Mouse (Mus musculus): Measurements from ENCODE around the gene Cdh13. TPM values are rescaled to one million over a fixed set of nuclear protein-coding genes. Genes with fewer than 3 reads are reported as not detected.
A peak's percentile ranks its signal among the peaks of the same experiment; 100 is the strongest.

Cdh13 gene
- polyA plus RNA-seq, 1 experiment: 56.6 TPM

DNA sequence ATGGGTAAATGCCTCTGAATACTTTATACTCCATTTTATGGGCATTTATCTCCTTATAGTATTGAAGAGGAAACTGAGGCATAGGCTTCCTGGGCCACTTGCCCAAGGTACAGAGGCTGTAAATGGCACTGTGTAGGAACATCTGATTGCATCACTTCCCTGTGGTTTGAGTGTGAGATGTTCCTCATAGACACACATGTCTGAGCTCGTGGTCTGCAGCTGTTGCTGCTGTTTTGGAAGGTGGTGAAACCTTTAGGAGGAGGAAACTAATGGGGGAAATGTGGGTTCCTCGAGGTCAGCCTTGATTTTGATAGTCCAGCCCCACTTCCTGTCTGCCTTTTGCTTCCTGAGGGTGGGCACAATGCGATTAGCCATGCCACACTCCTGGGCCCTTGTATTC, 105.9 kb downstream of the Cdh13 start:
- H3K79me2 ChIP-seq (ENCODE audit: control insufficient read depth, insufficient read depth): no peaks in the 10 kb centered on the region
- H3ac ChIP-seq (ENCODE audit: control insufficient read depth, insufficient read length): no peak overlapping the region
- no peaks in the 10 kb centered on the region for H3K36me3 ChIP-seq (ENCODE audit: control insufficient read depth, insufficient read depth)
- TF ChIP-seq TCF12 (IDR thresholded peaks at IDR 0.05; ENCODE audit: insufficient read depth, poor library complexity, severe bottlenecking) (peak; percentile 70), CEBPB (IDR thresholded peaks at IDR 0.05; ENCODE audit: insufficient read depth, poor library complexity, severe bottlenecking) (peak; percentile 92), SRF (IDR thresholded peaks at IDR 0.05; ENCODE audit: control insufficient read depth, insufficient read length, low read depth) (no peak), MAX (IDR thresholded peaks at IDR 0.05; ENCODE audit: low read depth) (no peak), REST (IDR thresholded peaks at IDR 0.05; ENCODE audit: insufficient read depth, insufficient read length) (no peak), MYOG (IDR thresholded peaks at IDR 0.05; ENCODE audit: control insufficient read depth in 1 of 3, insufficient read depth in 1 of 3, insufficient read length in 2 of 3, low read depth in 2 of 3) (peak in 2 of 3 experiments; percentile 66 to 69), POLR2A (IDR thresholded peaks at IDR 0.05; ENCODE audit: insufficient read length, low read depth) (no peak), E2F4 (IDR thresholded peaks at IDR 0.05; ENCODE audit: insufficient read depth) (no peak), USF1 (IDR thresholded peaks at IDR 0.05; ENCODE audit: low read depth) (no peak), POLR2AphosphoS2 (IDR thresholded peaks at IDR 0.05; ENCODE audit: insufficient read length, low read depth) (no peak), MYOD1 (IDR thresholded peaks at IDR 0.05; ENCODE audit: control insufficient read depth in 1 of 3, insufficient read length in 2 of 3, low read depth in 2 of 3) (peak; percentile 72 to 89 (median 75)), TCF3 (IDR thresholded peaks at IDR 0.05; ENCODE audit: insufficient read length, low read depth) (peak; percentile 12)
- no peak overlapping the region for H3K4me2 ChIP-seq (ENCODE audit: low read depth)
- H3K27me3 ChIP-seq (ENCODE audit: control insufficient read depth, insufficient read depth, insufficient read length): no peaks in the 10 kb centered on the region
- H3K4me3 ChIP-seq: no peak overlapping the region

DNA sequence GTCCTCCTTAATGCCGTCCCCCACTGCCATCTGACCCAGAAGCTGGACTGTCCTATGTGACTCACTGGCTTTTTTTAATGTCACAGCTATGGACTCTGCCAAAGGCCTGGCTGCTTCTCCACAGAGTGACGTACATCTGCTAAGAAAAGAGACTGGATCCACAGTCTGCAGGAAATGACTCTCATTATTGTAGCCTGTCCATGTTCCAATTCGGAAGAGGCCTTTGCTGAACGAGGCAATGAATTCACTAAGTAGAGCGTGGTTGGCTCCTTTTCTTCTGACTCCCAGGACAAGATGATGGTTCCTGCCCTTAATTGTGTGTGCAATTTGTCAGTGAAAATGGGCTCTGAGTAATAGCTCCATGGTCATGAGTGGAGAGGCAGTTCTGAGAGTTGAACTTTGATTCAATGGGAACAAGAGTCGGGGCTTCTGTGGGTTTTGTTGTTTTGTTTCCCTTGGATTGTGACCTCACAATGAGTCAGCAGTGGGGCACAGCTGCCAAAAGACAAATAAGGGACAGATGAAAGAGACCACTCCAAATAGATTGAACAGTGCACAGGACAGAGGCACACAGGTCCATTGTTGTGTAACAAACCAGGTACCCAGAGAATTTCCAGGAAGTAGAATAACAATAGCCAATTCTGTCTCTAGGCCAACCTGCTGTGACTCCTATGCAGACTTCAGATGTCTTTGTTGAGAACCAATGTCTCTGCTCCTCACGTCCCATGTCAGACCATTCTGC, 110.5 kb downstream of the Cdh13 start:
- no peak overlapping the region for H3K4me3 ChIP-seq
- H3ac ChIP-seq (ENCODE audit: control insufficient read depth, insufficient read length): no peak overlapping the region
- no peaks in the 10 kb centered on the region for H3K27me3 ChIP-seq (ENCODE audit: control insufficient read depth, insufficient read depth, insufficient read length)
- H3K4me2 ChIP-seq (ENCODE audit: low read depth): peak overlapping the region; percentile 68
- no peaks in the 10 kb centered on the region for H3K79me2 ChIP-seq (ENCODE audit: control insufficient read depth, insufficient read depth)
- no peaks in the 10 kb centered on the region for H3K36me3 ChIP-seq (ENCODE audit: control insufficient read depth, insufficient read depth)
- TF ChIP-seq MAX (IDR thresholded peaks at IDR 0.05; ENCODE audit: low read depth): no peak

DNA sequence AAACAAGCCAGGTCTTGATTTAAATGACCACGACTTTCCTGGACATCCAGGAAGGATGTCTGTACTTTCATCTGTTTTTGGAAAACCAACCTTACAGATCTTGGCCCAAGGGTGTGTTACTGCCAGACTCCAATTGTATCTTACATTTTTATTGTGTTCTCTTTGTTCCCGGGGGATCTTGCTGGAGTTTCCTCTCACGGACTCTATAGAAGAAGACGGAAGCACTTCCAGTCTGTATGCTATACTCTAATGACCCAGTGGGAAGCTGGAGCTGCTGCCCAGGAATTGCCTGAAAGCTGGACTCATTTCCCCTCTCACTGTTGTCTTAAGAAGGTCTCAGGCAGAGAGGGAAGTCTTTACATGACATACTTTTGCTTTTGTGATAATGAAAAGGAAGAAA, 111.6 kb downstream of the Cdh13 start:
- no peaks in the 10 kb centered on the region for H3K79me2 ChIP-seq (ENCODE audit: control insufficient read depth, insufficient read depth)
- TF ChIP-seq SRF (IDR thresholded peaks at IDR 0.05; ENCODE audit: control insufficient read depth, insufficient read length, low read depth) (no peak), POLR2AphosphoS2 (IDR thresholded peaks at IDR 0.05; ENCODE audit: insufficient read length, low read depth) (no peak), POLR2A (IDR thresholded peaks at IDR 0.05; ENCODE audit: insufficient read length, low read depth) (no peak), USF1 (IDR thresholded peaks at IDR 0.05; ENCODE audit: low read depth) (no peak), CEBPB (IDR thresholded peaks at IDR 0.05; ENCODE audit: insufficient read depth, poor library complexity, severe bottlenecking) (no peak)
- H3K4me3 ChIP-seq: no peak overlapping the region
- no peaks in the 10 kb centered on the region for H3K27me3 ChIP-seq (ENCODE audit: control insufficient read depth, insufficient read depth, insufficient read length)
- H3K36me3 ChIP-seq (ENCODE audit: control insufficient read depth, insufficient read depth): no peaks in the 10 kb centered on the region
- H3K4me2 ChIP-seq (ENCODE audit: low read depth): no peak overlapping the region
- no peak overlapping the region for H3ac ChIP-seq (ENCODE audit: control insufficient read depth, insufficient read length)

DNA sequence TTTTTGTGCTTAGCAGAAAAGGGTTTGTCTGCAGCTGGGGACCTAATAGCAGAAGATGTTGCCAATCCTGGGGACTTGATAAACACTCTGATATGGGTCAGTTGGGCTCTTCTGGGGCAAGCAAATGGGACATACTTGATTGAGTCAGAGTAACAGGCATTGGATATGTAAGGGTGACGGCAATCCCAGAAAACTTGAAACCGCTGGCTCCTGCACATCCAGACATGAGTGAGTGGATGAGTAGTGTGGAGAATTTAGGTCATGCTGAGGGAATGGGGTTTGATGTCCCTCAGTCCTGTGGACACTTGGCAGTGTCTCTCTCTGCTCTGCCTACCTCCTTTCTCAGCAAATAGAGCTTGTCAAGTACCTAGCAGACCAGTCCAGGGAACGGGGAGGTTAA, 121.3 kb downstream of the Cdh13 start:
- Histone ChIP-seq H3ac (ENCODE audit: control insufficient read depth, insufficient read length) (no peak overlapping the region), H3K27me3 (ENCODE audit: control insufficient read depth, insufficient read depth, insufficient read length) (no peaks in the 10 kb centered on the region), H3K79me2 (ENCODE audit: control insufficient read depth, insufficient read depth) (no peaks in the 10 kb centered on the region), H3K4me3 (no peak overlapping the region), H3K4me2 (ENCODE audit: low read depth) (no peak overlapping the region), H3K36me3 (ENCODE audit: control insufficient read depth, insufficient read depth) (no peaks in the 10 kb centered on the region)
- no peak for TF ChIP-seq TCF3 (IDR thresholded peaks at IDR 0.05; ENCODE audit: insufficient read length, low read depth)
- TF ChIP-seq CEBPB (IDR thresholded peaks at IDR 0.05; ENCODE audit: insufficient read depth, poor library complexity, severe bottlenecking): no peak
- TF ChIP-seq TCF12 (IDR thresholded peaks at IDR 0.05; ENCODE audit: insufficient read depth, poor library complexity, severe bottlenecking): no peak
- TF ChIP-seq POLR2A (IDR thresholded peaks at IDR 0.05; ENCODE audit: insufficient read length, low read depth): no peak
- TF ChIP-seq MYOG (IDR thresholded peaks at IDR 0.05; ENCODE audit: control insufficient read depth in 1 of 3, insufficient read depth in 1 of 3, insufficient read length in 2 of 3, low read depth in 2 of 3): no peak
- TF ChIP-seq E2F4 (IDR thresholded peaks at IDR 0.05; ENCODE audit: insufficient read depth): no peak
- no peak for TF ChIP-seq REST (IDR thresholded peaks at IDR 0.05; ENCODE audit: insufficient read depth, insufficient read length)
- TF ChIP-seq MAX (IDR thresholded peaks at IDR 0.05; ENCODE audit: low read depth): no peak
- no peak for TF ChIP-seq SRF (IDR thresholded peaks at IDR 0.05; ENCODE audit: control insufficient read depth, insufficient read length, low read depth)
- no peak for TF ChIP-seq MYOD1 (IDR thresholded peaks at IDR 0.05; ENCODE audit: control insufficient read depth in 1 of 3, insufficient read length in 2 of 3, low read depth in 2 of 3)
- TF ChIP-seq USF1 (IDR thresholded peaks at IDR 0.05; ENCODE audit: low read depth): no peak
- no peak for TF ChIP-seq POLR2AphosphoS2 (IDR thresholded peaks at IDR 0.05; ENCODE audit: insufficient read length, low read depth)

DNA sequence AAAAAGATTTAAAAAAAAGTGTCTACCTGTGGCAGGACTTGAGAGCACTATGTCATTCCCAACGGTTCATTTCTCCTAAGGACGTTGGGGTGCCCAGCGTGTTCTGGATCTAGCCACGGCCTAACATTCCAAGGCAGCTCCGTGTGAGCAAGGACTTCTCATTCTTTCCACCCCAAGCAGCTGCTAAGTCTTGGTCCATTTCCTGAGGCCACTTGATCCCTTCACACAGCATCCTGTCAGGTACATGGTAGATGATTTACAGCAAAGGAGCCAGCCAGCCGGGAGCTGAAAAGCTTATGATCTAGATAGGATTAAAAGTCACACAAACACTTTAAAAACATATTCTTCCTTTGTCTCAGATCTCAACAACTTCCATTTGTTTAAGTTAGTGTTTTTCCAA, 123.8 kb downstream of the Cdh13 start:
- Histone ChIP-seq H3K4me3 (no peak overlapping the region), H3K27me3 (ENCODE audit: control insufficient read depth, insufficient read depth, insufficient read length) (no peaks in the 10 kb centered on the region), H3K36me3 (ENCODE audit: control insufficient read depth, insufficient read depth) (no peaks in the 10 kb centered on the region), H3K4me2 (ENCODE audit: low read depth) (no peak overlapping the region), H3K79me2 (ENCODE audit: control insufficient read depth, insufficient read depth) (no peaks in the 10 kb centered on the region), H3ac (ENCODE audit: control insufficient read depth, insufficient read length) (no peak overlapping the region)
- no peak for TF ChIP-seq TCF3 (IDR thresholded peaks at IDR 0.05; ENCODE audit: insufficient read length, low read depth)
- TF ChIP-seq REST (IDR thresholded peaks at IDR 0.05; ENCODE audit: insufficient read depth, insufficient read length): no peak

Data from myocyte (in vitro differentiated cells).